Mouse (Mus musculus) ES-E14 (cell line): Measurements from ENCODE around the gene Pxmp4. TPM values are rescaled to one million over a fixed set of nuclear protein-coding genes. Genes with fewer than 3 reads are reported as not detected.

Experiments
- DNase-seq: peaks from one replicate; pipeline ENCODE4 v3.0.0-alpha.2; 2013; ENCODE audit warnings: low read depth, low spot score
- H3K27ac ChIP-seq: 2 replicates; pipeline ENCODE4 v1.5.1; 2012; ENCODE audit warnings: low read depth, mild to moderate bottlenecking, low read length, moderate library complexity, mixed read lengths; ENCODE audit not compliant: poor library complexity, insufficient read depth, severe bottlenecking
- H3K36me3 ChIP-seq: 2 replicates; pipeline ENCODE4 v1.6.1; 2012; ENCODE audit warnings: mild to moderate bottlenecking, low read length, moderate library complexity, mixed read lengths; ENCODE audit not compliant: control insufficient read depth, poor library complexity, insufficient read depth, severe bottlenecking
- H3K4me1 ChIP-seq, 2 experiments: fragments of 150-350 bp in 1 of 2; sonication (generic) in 1 of 2; 2 replicates each; pipeline ENCODE4 v1.6.1; 2012; ENCODE audit warnings: low read length in 2 of 2, mild to moderate bottlenecking in 1 of 2, mixed read lengths in 1 of 2; ENCODE audit not compliant: control insufficient read depth in 2 of 2, insufficient read depth in 2 of 2, poor library complexity in 1 of 2
- H3K4me3 ChIP-seq, 2 experiments: fragments of 150-350 bp in 1 of 2; sonication (generic) in 1 of 2; 2 replicates each; pipeline ENCODE4 v1.5.1; 2012; ENCODE audit warnings: low read length in 2 of 2, low read depth in 1 of 2, mild to moderate bottlenecking in 1 of 2, mixed read lengths in 1 of 2; ENCODE audit not compliant: insufficient read depth in 1 of 2, poor library complexity in 1 of 2, severe bottlenecking in 1 of 2
- H3K9ac ChIP-seq: 2 replicates; pipeline ENCODE4 v1.6.1; 2012; ENCODE audit warnings: low read depth, mild to moderate bottlenecking, low read length, mixed read lengths; ENCODE audit not compliant: poor library complexity, insufficient read depth, severe bottlenecking
- H3K9me3 ChIP-seq: fragments of 150-350 bp; sonication (generic); 2 replicates; pipeline ENCODE4 v1.6.1; 2012; ENCODE audit warnings: low read depth, mild to moderate bottlenecking, low read length; ENCODE audit not compliant: control insufficient read depth, insufficient read depth
- CHD2 ChIP-seq: IDR thresholded peaks from 2 replicates; pipeline ENCODE4 v1.6.1; 2014; ENCODE audit warnings: mild to moderate bottlenecking, low read depth, low read length, inconsistent platforms
- HCFC1 ChIP-seq: IDR thresholded peaks from 2 replicates; pipeline ENCODE4 v1.6.1; 2012; ENCODE audit warnings: low read length, inconsistent platforms, borderline replicate concordance; ENCODE audit not compliant: insufficient read depth
- MAFK ChIP-seq: IDR thresholded peaks from 2 replicates; pipeline ENCODE4 v1.6.1; 2014; ENCODE audit warnings: mild to moderate bottlenecking, low read depth, low read length, inconsistent platforms; ENCODE audit not compliant: insufficient read depth
- ZC3H11A ChIP-seq: IDR thresholded peaks from 2 replicates; pipeline ENCODE4 v1.6.1; 2012; ENCODE audit warnings: low read depth, mild to moderate bottlenecking, inconsistent platforms, low read length, borderline replicate concordance
- ZNF384 ChIP-seq: IDR thresholded peaks from 2 replicates; pipeline ENCODE4 v1.6.1; 2012; ENCODE audit warnings: low read depth, low read length, inconsistent platforms
- in situ Hi-C, 2 experiments: fragments of 600-800 bp; cut with MboI; formaldehyde crosslinking; loops; one replicate each; pipeline ENCODE4 v1.15.1; 2025; ENCODE audit warnings: low sequenced_read_pairs in 2 of 2, inconsistent platforms in 1 of 2; ENCODE audit not compliant: unreplicated experiment in 2 of 2
- total RNA-seq: library from RNA; depleted of rRNA; stranded (reverse); fragments of 300-350 nt; gene quantifications from 2 replicates; pipeline ENCODE4 v1.2.3, GENCODE M21; 2012

Gene Pxmp4
- total RNA-seq, 1 experiment = 8.6 TPM

DNA sequence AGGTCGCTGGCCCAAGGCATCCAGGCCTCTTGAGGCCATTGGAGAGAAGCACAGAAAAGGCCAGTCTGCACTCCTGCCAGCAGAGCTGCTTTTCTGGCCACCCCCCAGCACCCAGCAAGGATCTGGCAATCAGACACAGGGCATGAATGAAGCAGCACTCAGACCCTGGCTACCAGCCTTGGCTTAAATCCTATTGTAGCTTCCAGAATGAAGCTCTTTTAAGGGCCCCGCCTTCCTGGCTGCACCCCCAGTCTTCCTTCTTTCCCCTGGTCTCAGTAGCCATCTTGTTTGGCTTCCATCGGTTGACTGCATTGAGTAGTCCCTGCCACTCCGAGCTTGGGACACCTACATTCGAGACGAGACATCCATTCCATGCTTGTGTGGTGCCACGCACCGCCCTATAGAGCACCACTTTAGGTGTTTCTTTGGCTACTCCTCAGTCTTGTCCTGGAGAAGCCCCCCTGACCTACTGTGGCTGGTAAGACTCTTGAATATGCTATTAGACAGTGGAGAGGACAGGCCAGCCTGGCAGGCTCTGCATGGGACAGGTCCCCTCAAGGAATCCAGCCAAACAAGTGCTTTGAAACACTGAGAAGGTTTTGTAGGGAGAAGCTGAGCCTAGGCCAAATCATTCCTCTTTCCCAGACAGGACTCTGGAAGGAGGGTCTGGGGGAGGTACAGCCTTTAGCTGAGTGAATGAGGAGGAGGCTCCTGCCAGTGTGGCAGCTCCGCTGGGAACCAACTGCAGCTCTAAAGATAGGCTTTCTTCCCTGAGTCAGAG lies 59.8 kb downstream of the Pxmp4 start:
- Histone ChIP-seq H3K36me3 (peaks cover 11% of the 10 kb centered on the region), H3K9me3 (no peaks in the 10 kb centered on the region), H3K27ac (no peak overlapping the region), H3K4me3 (no peak overlapping the region), H3K9ac (no peak overlapping the region), H3K4me1 (peaks cover 0 to 3% of the 10 kb centered on the region in 2 experiments; a peak in 1 of 4 replicates)
- TF ChIP-seq HCFC1 (no peak), CHD2 (no peak), ZC3H11A (no peak), ZNF384 (no peak), MAFK (no peak)
- in situ Hi-C loops = no loop called here
- DNase-seq = no peak

DNA sequence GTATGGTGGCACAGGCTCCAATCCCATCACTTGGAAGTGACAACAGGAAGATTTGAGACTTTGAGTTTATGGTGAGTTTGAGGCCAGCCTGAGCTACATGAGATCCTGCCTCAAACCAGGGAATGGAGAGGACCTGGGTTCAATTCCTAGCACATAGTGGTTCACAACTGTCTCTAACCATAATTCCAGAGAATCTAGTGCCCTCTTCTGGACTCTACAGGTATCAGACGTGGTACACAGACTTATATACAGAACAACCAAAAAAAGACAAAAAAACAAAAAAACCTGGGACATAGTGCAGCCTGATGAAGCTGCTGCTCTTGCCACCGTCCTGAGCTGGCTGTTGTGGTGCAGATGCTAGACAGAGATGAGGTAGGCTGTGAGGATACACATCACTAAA lies 61.9 kb downstream of the Pxmp4 start:
- no peak overlapping the region for H3K4me3 ChIP-seq
- H3K9me3 ChIP-seq = no peaks in the 10 kb centered on the region
- H3K36me3 ChIP-seq = peaks cover 21% of the 10 kb centered on the region
- peaks cover 0 to 2% of the 10 kb centered on the region in 2 experiments; a peak in 1 of 4 replicates for H3K4me1 ChIP-seq
- no peak for DNase-seq
- in situ Hi-C loops = no loop called here
- H3K9ac ChIP-seq = no peak overlapping the region
- H3K27ac ChIP-seq = no peak overlapping the region
- peak; percentile 2; the same call in 1 of the 2 replicates for TF ChIP-seq ZC3H11A
- 0 out of 2 replicates have a peak, but pooled peaks have one; percentile 36 for TF ChIP-seq ZNF384
- TF ChIP-seq HCFC1 = no peak

DNA sequence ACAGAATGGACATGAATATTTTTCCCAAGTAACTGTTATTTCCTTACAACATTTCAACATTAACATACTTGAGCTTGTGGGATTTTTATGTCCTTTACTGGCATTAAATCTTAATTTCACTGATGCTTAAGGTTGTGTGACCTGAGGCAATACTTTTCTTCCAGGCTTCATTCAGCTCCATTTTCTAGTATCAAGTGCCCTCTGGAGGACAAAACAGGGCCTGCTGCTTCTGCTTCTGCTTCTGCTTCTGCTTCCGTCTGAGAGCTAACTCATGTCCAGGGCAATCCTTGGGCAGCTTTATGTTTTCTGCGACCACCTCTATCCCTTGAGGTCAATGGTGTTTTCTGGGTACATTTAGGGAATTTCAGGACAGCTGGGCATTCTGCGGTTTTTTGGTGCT lies 63.8 kb downstream of the Pxmp4 start:
- Histone ChIP-seq H3K4me1 (peaks cover 0 to 2% of the 10 kb centered on the region in 2 experiments; a peak in 1 of 4 replicates), H3K4me3 (no peak overlapping the region), H3K27ac (no peak overlapping the region), H3K9ac (no peak overlapping the region), H3K36me3 (peaks cover 32% of the 10 kb centered on the region), H3K9me3 (no peaks in the 10 kb centered on the region)
- TF ChIP-seq ZC3H11A = no peak
- no peak for TF ChIP-seq HCFC1
- no peak for TF ChIP-seq CHD2
- TF ChIP-seq MAFK = no peak
- TF ChIP-seq ZNF384 = no peak
- no peak for DNase-seq
- in situ Hi-C loops = no loop called here

DNA sequence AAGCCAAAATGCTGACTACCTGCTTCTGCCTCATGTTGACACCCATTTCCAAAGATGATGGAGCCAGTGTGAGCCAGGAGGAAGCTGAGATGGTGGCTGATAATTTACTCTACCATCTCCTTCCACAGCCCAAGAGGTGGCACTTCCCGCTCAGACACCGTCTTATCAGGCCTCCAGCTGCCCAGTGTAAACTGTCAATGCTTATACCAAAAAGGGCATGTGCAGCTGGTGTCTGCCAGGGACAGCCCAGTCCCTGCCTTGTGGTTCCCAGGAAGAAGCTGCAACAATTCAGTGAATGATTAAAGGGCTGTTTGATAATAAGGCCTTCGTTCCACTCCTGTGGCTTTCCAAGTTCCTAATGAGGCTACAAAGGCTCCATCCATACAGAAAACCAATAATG lies 64.8 kb downstream of the Pxmp4 start:
- Histone ChIP-seq H3K9me3 (no peaks in the 10 kb centered on the region), H3K4me1 (peaks cover 0 to 2% of the 10 kb centered on the region in 2 experiments; a peak in 1 of 4 replicates), H3K9ac (no peak overlapping the region), H3K4me3 (no peak overlapping the region), H3K36me3 (peaks cover 35% of the 10 kb centered on the region), H3K27ac (no peak overlapping the region)
- no peak for DNase-seq
- in situ Hi-C loops = no loop called here
- TF ChIP-seq ZNF384 = no peak
- TF ChIP-seq CHD2 = no peak
- TF ChIP-seq MAFK = no peak
- no peak for TF ChIP-seq ZC3H11A
- TF ChIP-seq HCFC1 = no peak
